Mouse (Mus musculus): Measurements from ENCODE around the gene Gm21905. TPM values are rescaled to one million over a fixed set of nuclear protein-coding genes. Genes with fewer than 3 reads are reported as not detected.
A peak's percentile ranks its signal among the peaks of the same experiment; 100 is the strongest.

Gm21905 gene
- polyA plus RNA-seq, 1 experiment from 2014 or later: not detected

DNA sequence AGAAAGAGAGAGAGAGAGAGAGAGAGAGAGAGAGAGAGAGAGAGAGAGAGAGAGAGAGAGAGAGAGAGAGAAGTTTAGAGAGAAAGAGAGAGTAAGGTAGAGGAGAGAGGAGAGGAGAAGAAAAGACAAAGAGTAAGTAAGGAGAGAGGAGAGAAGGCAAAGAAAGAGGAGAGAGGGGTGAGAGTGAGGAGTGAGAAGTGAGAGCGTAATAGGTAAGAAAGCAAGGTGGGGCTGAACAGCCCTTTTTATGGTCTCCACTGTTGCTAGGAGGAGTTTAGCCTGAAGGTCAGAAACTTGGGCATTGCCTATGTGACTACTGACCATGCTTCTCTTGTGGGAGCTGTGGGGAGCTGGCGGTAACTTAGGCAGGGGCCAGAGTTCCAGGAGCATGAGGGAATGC is 4.9 kb downstream of the Gm21905 start, which contains the start of gene Gm5108:
Gene Gm5108, plus strand, starts transcription at position 301 of the 400 bp plus-strand sequence.
- Histone ChIP-seq H3K9me3 (replicated peaks) (0 out of 2 replicates have a peak, but pooled peaks cover 4% of the 10 kb centered on the region), H3K4me2 (no peak within 1 kb of the TSS), H3K9ac (no peak within 1 kb of the TSS), H3K4me1 (replicated peaks) (no peaks in the 10 kb centered on the region), H3K36me3 (no peaks in the 10 kb centered on the region), H3K27ac (ENCODE audit: poor library complexity, severe bottlenecking) (no peak within 1 kb of the TSS), H3K4me3 (no peak within 1 kb of the TSS), H3K27me3 (replicated peaks) (no peaks in the 10 kb centered on the region)
- WGBS: 86% methylated on average over 2 of the region's 2 CpGs
- ATAC-seq (ENCODE audit: insufficient number of reproducible peaks, low FRiP score): no peak

DNA sequence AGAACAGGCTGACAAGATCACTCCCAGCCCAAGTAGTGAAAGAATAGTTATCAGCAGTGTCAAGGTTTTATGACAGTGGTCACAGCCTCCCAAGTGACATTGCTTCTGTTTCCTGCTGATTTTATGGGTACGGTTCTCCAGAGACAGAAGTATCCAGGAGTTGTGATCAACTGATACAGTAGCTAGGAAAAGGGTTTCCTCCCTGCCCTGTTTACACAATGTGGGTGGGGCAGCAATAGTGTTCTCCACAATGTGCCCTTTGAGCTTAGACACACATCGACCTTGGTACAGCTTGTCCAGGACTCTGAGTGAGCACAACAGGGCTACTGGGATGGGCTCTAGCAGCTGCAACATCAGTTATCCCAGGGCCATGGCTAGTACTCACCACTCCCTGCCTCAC is 14.6 kb downstream of the Gm21905 start:
- Histone ChIP-seq H3K9ac (no peak overlapping the region), H3K4me3 (no peak overlapping the region), H3K27me3 (replicated peaks) (no peaks in the 10 kb centered on the region), H3K27ac (ENCODE audit: poor library complexity, severe bottlenecking) (no peak overlapping the region), H3K9me3 (replicated peaks) (0 out of 2 replicates have a peak, but pooled peaks cover 4% of the 10 kb centered on the region), H3K36me3 (no peaks in the 10 kb centered on the region), H3K4me2 (no peak overlapping the region), H3K4me1 (replicated peaks) (no peaks in the 10 kb centered on the region)
- WGBS: 32% methylated on average over 2 of the region's 2 CpGs
- ATAC-seq (ENCODE audit: insufficient number of reproducible peaks, low FRiP score): no peak

DNA sequence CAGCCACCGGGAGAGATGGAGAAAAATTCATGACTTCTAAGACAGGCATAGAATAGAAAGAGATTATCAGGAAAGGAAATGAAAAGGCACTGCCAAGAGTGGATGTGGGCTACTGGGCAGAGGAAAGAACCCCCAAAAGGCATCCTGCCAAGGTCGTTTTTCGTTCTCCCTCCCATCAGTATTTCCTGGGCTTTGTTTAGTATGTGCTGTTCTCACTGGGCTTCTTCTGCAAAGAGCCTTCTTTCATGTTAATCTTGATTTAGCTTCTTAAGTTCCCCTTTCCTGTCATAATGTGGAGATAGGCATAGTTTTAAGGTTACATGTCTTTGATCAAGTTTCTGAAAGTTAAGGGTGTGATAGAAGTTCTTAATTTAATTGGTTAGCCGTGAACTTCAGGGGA is 15.6 kb downstream of the Gm21905 start:
- Histone ChIP-seq H3K27me3 (replicated peaks) (no peaks in the 10 kb centered on the region), H3K27ac (ENCODE audit: poor library complexity, severe bottlenecking) (no peak overlapping the region), H3K4me3 (no peak overlapping the region), H3K36me3 (no peaks in the 10 kb centered on the region), H3K4me1 (replicated peaks) (no peaks in the 10 kb centered on the region), H3K9ac (no peak overlapping the region), H3K9me3 (replicated peaks) (0 out of 2 replicates have a peak, but pooled peaks cover 4% of the 10 kb centered on the region), H3K4me2 (no peak overlapping the region)
- 33% methylated on average over 4 of the region's 4 CpGs for WGBS
- ATAC-seq (ENCODE audit: insufficient number of reproducible peaks, low FRiP score): no peak

DNA sequence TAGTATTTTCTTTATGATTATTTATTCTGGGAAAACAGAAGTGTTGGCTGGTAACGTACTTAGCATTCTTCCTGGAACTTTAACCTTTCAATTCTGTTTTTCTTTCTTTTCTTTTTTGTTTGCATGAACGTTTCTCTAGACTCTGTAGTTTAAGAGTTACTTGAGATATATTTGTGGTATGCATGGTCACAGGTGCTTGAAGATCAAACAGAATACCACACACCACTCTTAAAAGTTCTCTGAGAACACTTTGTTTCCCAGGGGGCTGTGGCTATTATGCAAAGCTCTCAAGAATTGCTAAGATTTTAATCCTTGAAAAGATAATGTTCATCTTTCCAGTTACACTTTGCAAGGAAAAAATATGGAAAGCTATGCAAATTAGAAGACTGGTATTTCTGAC is 41.7 kb downstream of the Gm21905 start:
- Histone ChIP-seq H3K4me2 (no peak overlapping the region), H3K36me3 (no peaks in the 10 kb centered on the region), H3K9ac (no peak overlapping the region), H3K27ac (ENCODE audit: poor library complexity, severe bottlenecking) (no peak overlapping the region), H3K4me1 (replicated peaks) (no peaks in the 10 kb centered on the region), H3K4me3 (no peak overlapping the region), H3K27me3 (replicated peaks) (no peaks in the 10 kb centered on the region), H3K9me3 (replicated peaks) (no peaks in the 10 kb centered on the region)
- 59% methylated on average over 2 of the region's 2 CpGs for WGBS
- no peak for ATAC-seq (ENCODE audit: insufficient number of reproducible peaks, low FRiP score)

DNA sequence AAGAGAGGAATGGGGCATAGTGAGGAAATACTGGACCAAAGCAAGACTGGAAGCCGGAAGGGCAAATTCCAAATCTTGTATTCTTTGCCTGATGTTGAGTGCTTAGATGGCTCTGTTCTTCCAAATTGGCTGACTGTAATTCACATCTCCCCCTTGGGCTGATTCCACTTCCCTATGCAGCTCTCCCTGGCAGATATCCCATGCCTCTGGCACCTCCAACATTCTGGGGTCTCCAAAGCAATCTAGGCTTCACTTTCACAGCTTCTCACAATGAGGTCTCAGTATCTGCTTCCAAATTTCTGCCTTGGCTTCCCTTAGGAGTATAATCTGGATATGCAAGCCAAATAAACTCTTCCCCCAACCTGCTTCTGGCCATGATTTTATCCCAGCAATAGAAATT is 47.3 kb downstream of the Gm21905 start:
- no peaks in the 10 kb centered on the region for H3K36me3 ChIP-seq
- WGBS: 82% methylated on average over 1 of the region's 1 CpGs
- H3K4me1 ChIP-seq (replicated peaks): no peaks in the 10 kb centered on the region
- H3K27ac ChIP-seq (ENCODE audit: poor library complexity, severe bottlenecking): no peak overlapping the region
- H3K9ac ChIP-seq: no peak overlapping the region
- no peaks in the 10 kb centered on the region for H3K9me3 ChIP-seq (replicated peaks)
- no peak overlapping the region for H3K4me2 ChIP-seq
- no peak overlapping the region for H3K4me3 ChIP-seq
- no peaks in the 10 kb centered on the region for H3K27me3 ChIP-seq (replicated peaks)
- no peak for ATAC-seq (ENCODE audit: insufficient number of reproducible peaks, low FRiP score)

DNA sequence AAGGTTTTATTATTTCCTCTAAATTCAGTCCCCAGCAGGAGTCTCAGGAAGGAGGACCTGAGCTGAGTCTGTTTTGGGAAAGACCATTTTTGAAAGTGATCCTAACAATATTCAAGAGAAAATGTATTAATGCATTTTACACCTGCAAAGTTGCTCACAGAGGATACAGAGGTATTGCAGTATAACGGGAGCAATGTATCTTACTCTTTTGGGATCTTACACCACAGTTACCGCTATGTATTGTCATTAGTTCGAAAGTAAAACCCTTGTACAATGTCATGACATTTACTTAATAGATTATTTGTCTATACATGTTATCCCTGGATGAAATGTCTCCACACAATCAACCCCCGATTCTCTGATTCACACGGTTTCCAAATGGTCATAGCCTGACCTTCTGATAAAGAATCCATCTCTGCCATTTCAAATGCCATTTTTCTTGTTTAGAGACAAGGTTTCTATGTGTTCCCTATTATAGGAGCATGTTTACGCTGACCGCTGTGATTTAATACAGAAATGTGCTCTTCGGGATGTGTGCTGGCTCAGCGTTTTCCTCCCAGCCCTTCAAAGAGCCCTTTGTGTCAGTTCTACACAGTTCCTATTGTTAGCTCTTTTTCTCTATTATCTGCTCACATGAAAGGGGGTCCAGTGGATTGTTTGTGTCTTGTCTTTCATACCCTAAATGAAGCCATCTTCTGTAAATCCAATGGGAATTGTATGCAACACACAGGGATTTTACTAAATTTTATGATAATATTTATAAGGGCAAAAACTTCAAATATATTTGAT is 61.6 kb downstream of the Gm21905 start:
- no peaks in the 10 kb centered on the region for H3K9me3 ChIP-seq (replicated peaks)
- no peak for ATAC-seq (ENCODE audit: insufficient number of reproducible peaks, low FRiP score)
- WGBS: 80% methylated on average over 9 of the region's 9 CpGs

DNA sequence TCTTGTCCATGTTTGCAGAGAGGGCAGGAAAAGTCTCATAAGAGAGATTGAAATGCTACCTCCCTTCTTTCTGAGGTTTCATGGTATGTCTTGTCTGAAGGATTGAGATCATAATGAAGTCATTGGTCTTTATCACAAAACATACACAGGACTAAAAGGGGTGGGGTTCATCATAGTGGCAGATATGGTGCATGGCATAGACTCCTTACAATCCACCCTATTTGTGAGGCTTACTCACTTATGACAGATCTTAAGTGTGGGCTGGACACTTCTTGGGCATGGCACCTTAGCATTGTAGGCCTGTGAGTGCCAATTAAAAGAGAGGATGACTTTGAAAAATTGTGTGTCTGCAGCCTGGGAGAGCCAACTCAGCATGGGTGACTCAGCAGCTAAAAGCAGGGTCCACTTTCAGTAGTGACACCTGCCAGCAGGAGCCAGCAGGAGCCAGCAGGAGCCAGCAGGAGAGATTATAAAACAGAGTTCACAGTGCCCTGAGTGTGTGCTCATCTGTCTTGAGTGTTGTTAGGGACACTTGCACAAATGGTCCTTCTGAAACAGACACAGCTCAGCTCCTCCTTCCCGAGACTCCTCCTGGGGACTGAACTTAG is 62.6 kb downstream of the Gm21905 start:
- WGBS: 54% methylated on average over 1 of the region's 1 CpGs
- peak; percentile 42; the same call in 1 of the 2 replicates for ATAC-seq (ENCODE audit: insufficient number of reproducible peaks, low FRiP score)
- Histone ChIP-seq H3K4me3 (no peak overlapping the region), H3K36me3 (no peaks in the 10 kb centered on the region), H3K9ac (no peak overlapping the region), H3K9me3 (replicated peaks) (no peaks in the 10 kb centered on the region), H3K27me3 (replicated peaks) (no peaks in the 10 kb centered on the region), H3K4me2 (no peak overlapping the region), H3K27ac (ENCODE audit: poor library complexity, severe bottlenecking) (no peak overlapping the region), H3K4me1 (replicated peaks) (no peaks in the 10 kb centered on the region)

More for the DNA sequence above, 61.6 kb downstream of the Gm21905 start:
- Histone ChIP-seq H3K27ac (ENCODE audit: poor library complexity, severe bottlenecking) (no peak overlapping the region), H3K4me3 (no peak overlapping the region), H3K9ac (no peak overlapping the region), H3K27me3 (replicated peaks) (no peaks in the 10 kb centered on the region), H3K36me3 (no peaks in the 10 kb centered on the region), H3K4me1 (replicated peaks) (no peaks in the 10 kb centered on the region), H3K4me2 (no peak overlapping the region)

Other genes with a start within 250 kb of the Gm21905 start
- 16.8 and 20.0 TPM in 2 replicates for gene Atp8a1, start 99.0 kb downstream of the Gm21905 start, polyA plus RNA-seq (2016; fragmentation: Nextera tagmentation; extraction: Ambion mirVana)
- not detected in 2 replicates for gene Gm5108, start 4.8 kb downstream of the Gm21905 start, polyA plus RNA-seq (2016; fragmentation: Nextera tagmentation; extraction: Ambion mirVana)
- not detected in 2 replicates for gene Grxcr1, start 85.4 kb upstream of the Gm21905 start, polyA plus RNA-seq (2016; fragmentation: Nextera tagmentation; extraction: Ambion mirVana)

All from heart, embryonic 12.5 days (tissue).